Mouse (Mus musculus) embryonic stem cell, embryonic (primary cell): ENCODE results near the gene Ly6g5c.

ENCODE experiments used
- CTCF ChIA-PET, 4 experiments: fragments of 300-600 bp in 2 of 4; fragments of 350-600 bp in 2 of 4; sonication (Branson Sonifier 250); formaldehyde crosslinking; loops; one replicate each; lab custom pipeline; 2022; ENCODE audit warnings: inconsistent platforms in 2 of 4; lab: Charles Lee
- POLR2A ChIA-PET, 4 experiments: fragments of 300-600 bp in 2 of 4; fragments of 350-600 bp in 2 of 4; sonication (Branson Sonifier 250); formaldehyde crosslinking; loops; one replicate each; lab custom pipeline; 2022; ENCODE audit warnings: antibody characterized with exemption in 4 of 4, inconsistent platforms in 1 of 4; lab: Charles Lee

Ly6g5c gene

GRCm38 (mm10) chr17:35092403-35093198 is 15.5 kb upstream of the Ly6g5c start:
- POLR2A ChIA-PET, result interaction anchor here in 2 of 4 experiments (0.5 to 1.5 kb wide), 3 partner anchors 14 to 140 kb away, joined by 3 read pairs; no protein-coding TSS in a partner anchor
- CTCF ChIA-PET, result interaction anchor here in 2 of 4 experiments (0.6 to 1.0 kb wide), 2 partner anchors 76 kb away, joined by 3 read pairs; no protein-coding TSS in a partner anchor

- CTCF ChIA-PET, result no interaction called here
These were observed 13.4 kb upstream of the Ly6g5c start for GRCm38 (mm10) chr17:35094475-35095365.

GRCm38 (mm10) chr17:35096597-35096996 is 11.5 kb upstream of the Ly6g5c start:
- ChIA-PET POLR2A (interaction anchor here in 3 of 4 experiments (0.5 to 2.6 kb wide), 36 partner anchors 8 to 146 kb away, joined by 3 to 13 read pairs (median 5); partner anchors contain the start of genes D17H6S53E (in 2 of the 3), Ly6g6e (in 2 of the 3), Sapcd1 (in 2 of the 3) and Abhd16a (in 1 of the 3)), CTCF (interaction anchor here in 2 of 4 experiments (0.6 to 4.6 kb wide), 21 partner anchors 9 to 667 kb away, joined by 3 to 28 read pairs (median 4); partner anchors contain the start of genes Gpank1 (in 2 of the 2), Abhd16a (in 1 of the 2), Ly6g6f (in 1 of the 2) and Msh5 (in 1 of the 2))

More at GRCm38 (mm10) chr17:35094475-35095365, 13.4 kb upstream of the Ly6g5c start:
- POLR2A ChIA-PET, result interaction anchor here in 3 of 4 experiments (0.7 to 1.6 kb wide), 8 partner anchors 11 to 143 kb away, joined by 3 to 4 read pairs (median 3); partner anchors contain the start of genes Csnk2b (in 1 of the 3), Ddah2 (in 1 of the 3), Gpank1 (in 1 of the 3) and Ly6g6e (in 1 of the 3)

GRCm38 (mm10) chr17:35097164-35097655 is 10.9 kb upstream of the Ly6g5c start:
- ChIA-PET CTCF (interaction anchor here in 2 of 4 experiments (0.6 to 4.6 kb wide), 23 partner anchors 8 to 666 kb away, joined by 3 to 28 read pairs (median 4); partner anchors contain the start of genes Gpank1 (in 2 of the 2), Abhd16a (in 1 of the 2), Ly6g5c (in 1 of the 2) and Ly6g6f (in 1 of the 2)), POLR2A (interaction anchor here in 3 of 4 experiments (0.5 to 2.6 kb wide), 44 partner anchors 8 to 147 kb away, joined by 3 to 13 read pairs (median 4); partner anchors contain the start of genes D17H6S53E (in 2 of the 3), Ddx39b (in 2 of the 3), Ly6g6e (in 2 of the 3) and Sapcd1 (in 2 of the 3))

- ChIA-PET POLR2A (interaction anchor here in 3 of 4 experiments (0.5 to 4.7 kb wide), 12 partner anchors 10 to 148 kb away, joined by 3 to 13 read pairs (median 4); partner anchors contain the start of genes Apom (in 1 of the 3), Clic1 (in 1 of the 3), D17H6S53E (in 1 of the 3) and Ddah2 (in 1 of the 3)), CTCF (interaction anchor here in 2 of 4 experiments (0.6 to 4.6 kb wide), 4 partner anchors 13 to 149 kb away, joined by 5 to 28 read pairs (median 6); partner anchors contain the start of genes Abhd16a (in 1 of the 2) and Ly6g6f (in 1 of the 2))
These were observed 7.8 kb upstream of the Ly6g5c start for GRCm38 (mm10) chr17:35100196-35100765.

GRCm38 (mm10) chr17:35101161-35101560 is 6.9 kb upstream of the Ly6g5c start:
- ChIA-PET CTCF (interaction anchor here in 2 of 4 experiments (0.8 to 1.6 kb wide), 4 partner anchors 11 to 80 kb away, joined by 3 to 5 read pairs (median 4); no protein-coding TSS in a partner anchor), POLR2A (interaction anchor here in 3 of 4 experiments (0.7 to 4.7 kb wide), 11 partner anchors 10 to 148 kb away, joined by 3 to 13 read pairs (median 5); partner anchors contain the start of genes Apom (in 1 of the 3), Csnk2b (in 1 of the 3), D17H6S53E (in 1 of the 3) and Gpank1 (in 1 of the 3))

DNA sequence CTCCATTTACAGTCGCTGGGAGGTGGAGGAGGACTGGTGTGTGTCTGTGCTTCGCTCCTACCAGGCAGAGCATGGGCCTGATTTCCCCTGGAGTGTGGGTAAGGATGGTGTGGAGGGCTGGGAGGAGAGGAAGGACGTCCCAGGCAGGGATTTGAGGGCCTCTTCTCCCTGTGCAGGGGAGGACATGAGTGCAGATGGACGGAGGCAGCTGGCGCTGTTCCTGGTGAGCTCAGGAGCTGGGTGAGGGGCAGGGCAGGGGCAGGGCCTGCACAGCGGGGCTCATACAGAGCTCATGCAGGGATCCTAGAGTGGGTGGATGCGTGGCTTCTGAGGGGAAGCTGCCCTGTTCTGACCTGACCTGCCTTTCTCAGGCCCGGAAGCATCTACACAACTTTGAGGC is 5.8 kb upstream of the Ly6g5c start:
- ChIA-PET POLR2A (interaction anchor here in 2 of 4 experiments (0.6 to 4.7 kb wide), 12 partner anchors 9 to 150 kb away, joined by 3 to 13 read pairs (median 4); partner anchors contain the start of genes Apom (in 1 of the 2), Csnk2b (in 1 of the 2), Gpank1 (in 1 of the 2) and Msh5 (in 1 of the 2)), CTCF (interaction anchor here in 1 of 4 experiments (0.8 to 1.6 kb wide), 4 partner anchors 10 to 81 kb away, joined by 3 to 5 read pairs (median 4); no protein-coding TSS in a partner anchor)

GRCm38 (mm10) chr17:35103221-35103690 is 4.8 kb upstream of the Ly6g5c start:
- CTCF ChIA-PET, result interaction anchor here in 1 of 4 experiments (1.4 to 1.6 kb wide), 2 partner anchors 11 to 82 kb away, joined by 3 to 5 read pairs; no protein-coding TSS in a partner anchor
- POLR2A ChIA-PET, result interaction anchor here in 2 of 4 experiments (0.6 to 4.7 kb wide), 8 partner anchors 8 to 151 kb away, joined by 3 to 13 read pairs (median 4); partner anchors contain the start of genes Gpank1 (in 1 of the 2) and Ly6g5b (in 1 of the 2)

GRCm38 (mm10) chr17:35104079-35104478 is 4.0 kb upstream of the Ly6g5c start:
- POLR2A ChIA-PET, result interaction anchor here in 3 of 4 experiments (0.8 to 1.4 kb wide), 4 partner anchors 10 to 50 kb away, joined by 3 to 4 read pairs (median 3); partner anchors contain the start of genes Gpank1 (in 1 of the 3) and Ly6g6f (in 1 of the 3)
- CTCF ChIA-PET, result interaction anchor here in 2 of 4 experiments (0.6 to 3.3 kb wide), 2 partner anchors 83 kb away, joined by 3 to 16 read pairs; no protein-coding TSS in a partner anchor

DNA sequence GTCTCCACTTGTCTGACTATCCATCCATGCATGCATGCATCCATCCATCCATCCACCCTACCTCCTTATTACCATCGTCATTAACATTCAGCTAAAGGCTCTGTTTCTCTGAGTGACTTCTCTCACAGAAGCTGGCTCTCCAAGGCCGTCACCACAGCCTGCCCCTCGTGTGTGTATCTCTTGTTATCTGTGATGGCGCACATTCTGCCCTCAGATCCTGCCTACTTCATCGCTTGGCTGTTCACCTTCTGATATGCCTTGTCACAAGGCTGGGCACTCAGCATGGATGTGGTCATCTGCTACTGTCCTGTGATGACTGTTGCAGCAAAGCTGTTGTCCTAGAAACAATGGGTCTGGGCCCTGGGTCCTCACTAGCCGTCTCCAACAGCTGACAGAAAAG is 3.3 kb upstream of the Ly6g5c start:
- ChIA-PET POLR2A (interaction anchor here (0.5 to 1.4 kb wide), 5 partner anchors 11 to 458 kb away, joined by 3 to 6 read pairs (median 4); partner anchors contain the start of genes Atf6b (in 1 of the 4) and Ly6g6f (in 1 of the 4)), CTCF (interaction anchor here in 2 of 4 experiments (1.4 to 3.3 kb wide), 3 partner anchors 8 to 83 kb away, joined by 6 to 16 read pairs (median 10); no protein-coding TSS in a partner anchor)

DNA sequence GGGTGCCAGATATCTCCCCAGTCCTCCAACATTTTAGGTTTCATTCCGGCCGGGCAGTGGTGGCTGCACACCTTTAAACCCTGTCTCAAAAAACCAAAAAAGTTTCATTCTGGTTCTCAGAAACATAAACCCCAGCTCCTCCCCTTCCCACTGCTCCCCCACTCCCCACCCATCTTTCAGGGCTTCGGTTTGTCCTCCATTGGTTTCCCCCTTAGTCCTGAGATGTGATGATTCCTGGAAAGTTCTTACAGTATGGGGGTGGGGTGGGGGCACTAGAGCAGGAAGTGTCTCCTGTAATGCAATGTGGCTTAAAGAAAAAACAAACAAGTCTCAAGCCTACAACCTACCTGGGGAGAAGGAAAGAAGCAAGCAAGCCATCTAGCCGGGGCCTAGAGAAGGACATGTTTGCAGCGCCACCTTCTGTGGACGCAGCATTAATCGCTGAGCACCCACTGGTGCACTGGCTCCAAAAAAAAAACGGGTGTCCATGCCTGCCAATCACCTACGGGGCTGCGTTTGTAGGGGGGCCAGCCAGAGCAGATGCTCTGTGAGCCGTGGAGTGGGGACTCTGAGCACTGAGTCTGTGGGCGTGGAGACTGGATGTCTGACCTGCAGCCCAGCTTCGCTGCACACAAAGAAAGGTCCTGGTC is 2.2 kb upstream of the Ly6g5c start:
- CTCF ChIA-PET, result interaction anchor here in 3 of 4 experiments (0.7 to 3.3 kb wide), 6 partner anchors 9 to 408 kb away, joined by 3 to 16 read pairs (median 5); no protein-coding TSS in a partner anchor
- POLR2A ChIA-PET, result interaction anchor here in 3 of 4 experiments (0.6 to 2.4 kb wide), 10 partner anchors 9 to 987 kb away, joined by 3 to 13 read pairs (median 4); partner anchors contain the start of genes Gpank1 (in 1 of the 3) and H2-DMa (in 1 of the 3)

GRCm38 (mm10) chr17:35106522-35106921 is 1.6 kb upstream of the Ly6g5c start:
- CTCF ChIA-PET, result interaction anchor here in 2 of 4 experiments (0.7 to 3.3 kb wide), 5 partner anchors 85 to 408 kb away, joined by 3 to 16 read pairs (median 4); no protein-coding TSS in a partner anchor
- POLR2A ChIA-PET, result interaction anchor here in 3 of 4 experiments (0.5 to 2.4 kb wide), 16 partner anchors 8 to 987 kb away, joined by 3 to 13 read pairs (median 3); partner anchors contain the start of genes Gpank1 (in 1 of the 3) and H2-DMa (in 1 of the 3)

GRCm38 (mm10) chr17:35111774-35112173 is 3.7 kb downstream of the Ly6g5c start:
- CTCF ChIA-PET, result interaction anchor here in 3 of 4 experiments (0.6 to 2.4 kb wide), 4 partner anchors 10 to 885 kb away, joined by 3 to 6 read pairs (median 5); no protein-coding TSS in a partner anchor
- POLR2A ChIA-PET, result interaction anchor here in 2 of 4 experiments (0.6 to 3.7 kb wide), 10 partner anchors 9 to 159 kb away, joined by 3 to 19 read pairs (median 4); partner anchors contain the start of genes Csnk2b (in 2 of the 2), D17H6S53E (in 2 of the 2), Gpank1 (in 2 of the 2) and Apom (in 1 of the 2)
